Mouse (Mus musculus) midbrain, embryonic 16.5 days (tissue): ENCODE measurements around the gene Ctc1. TPM values are rescaled to one million over a fixed set of nuclear protein-coding genes. Genes with fewer than 3 reads are reported as not detected.

ENCODE experiments used
- ATAC-seq: fragments of 200-750 bp; cut with Nextera tagmentation; 2 replicates; pipeline ENCODE4 v1.8.0; 2017; ENCODE audit warnings: moderate TSS enrichment
- H3K27ac ChIP-seq: fragments of 300-500 bp; sonication (generic); 2 replicates; pipeline ENCODE4 v1.5.1; 2014; ENCODE audit warnings: mild to moderate bottlenecking, low read length, mixed read lengths
- H3K27me3 ChIP-seq: fragments of 300-500 bp; sonication (generic); 2 replicates; pipeline ENCODE4 v1.6.1; 2014; ENCODE audit warnings: low read depth, low read length, mixed read lengths; ENCODE audit not compliant: control insufficient read depth, insufficient read depth
- H3K36me3 ChIP-seq: fragments of 300-500 bp; sonication (generic); 2 replicates; pipeline ENCODE4 v1.6.1; 2014; ENCODE audit warnings: mild to moderate bottlenecking, low read length, moderate library complexity, mixed read lengths; ENCODE audit not compliant: control insufficient read depth, insufficient read depth
- H3K4me1 ChIP-seq: fragments of 300-500 bp; sonication (generic); 2 replicates; pipeline ENCODE4 v1.6.1; 2014; ENCODE audit warnings: mild to moderate bottlenecking, low read length, mixed read lengths; ENCODE audit not compliant: control insufficient read depth, insufficient read depth
- H3K4me2 ChIP-seq: fragments of 300-500 bp; sonication (generic); 2 replicates; pipeline ENCODE4 v1.6.1; 2014; ENCODE audit warnings: mild to moderate bottlenecking, low read length, mixed read lengths
- H3K4me3 ChIP-seq: fragments of 300-500 bp; sonication (generic); 2 replicates; pipeline ENCODE4 v1.5.1; 2014; ENCODE audit warnings: low read depth, mild to moderate bottlenecking, low read length, moderate library complexity, mixed read lengths
- H3K9ac ChIP-seq: fragments of 300-500 bp; sonication (generic); 2 replicates; pipeline ENCODE4 v1.6.1; 2014; ENCODE audit warnings: low read depth, low read length, mixed read lengths
- H3K9me3 ChIP-seq: fragments of 300-500 bp; sonication (generic); replicated peaks from 2 replicates; pipeline ENCODE4 v1.6.1; 2014; ENCODE audit warnings: mild to moderate bottlenecking, low read length, mixed read lengths; ENCODE audit not compliant: control insufficient read depth, poor library complexity, severe bottlenecking
- WGBS: fragments of 180-500 bp; shearing (Covaris S2); extraction: QIAGEN DNeasy Blood & Tissue Kit; methylation state at CpG from one replicate; pipeline ENCODE4 v1.1.7; 2014; 5-methylcytosine and 5-hydroxymethylcytosine counted together
- polyA plus RNA-seq: library from polyadenylated mRNA; unstranded; fragments of >200 nt; fragmentation: Nextera tagmentation; extraction: Ambion mirVana; gene quantifications from 2 replicates; pipeline ENCODE4 v1.2.1, GENCODE M21; 2015

The Ctc1 gene
- polyA plus RNA-seq, 1 experiment from 2014 or later, result 67.0 TPM

DNA sequence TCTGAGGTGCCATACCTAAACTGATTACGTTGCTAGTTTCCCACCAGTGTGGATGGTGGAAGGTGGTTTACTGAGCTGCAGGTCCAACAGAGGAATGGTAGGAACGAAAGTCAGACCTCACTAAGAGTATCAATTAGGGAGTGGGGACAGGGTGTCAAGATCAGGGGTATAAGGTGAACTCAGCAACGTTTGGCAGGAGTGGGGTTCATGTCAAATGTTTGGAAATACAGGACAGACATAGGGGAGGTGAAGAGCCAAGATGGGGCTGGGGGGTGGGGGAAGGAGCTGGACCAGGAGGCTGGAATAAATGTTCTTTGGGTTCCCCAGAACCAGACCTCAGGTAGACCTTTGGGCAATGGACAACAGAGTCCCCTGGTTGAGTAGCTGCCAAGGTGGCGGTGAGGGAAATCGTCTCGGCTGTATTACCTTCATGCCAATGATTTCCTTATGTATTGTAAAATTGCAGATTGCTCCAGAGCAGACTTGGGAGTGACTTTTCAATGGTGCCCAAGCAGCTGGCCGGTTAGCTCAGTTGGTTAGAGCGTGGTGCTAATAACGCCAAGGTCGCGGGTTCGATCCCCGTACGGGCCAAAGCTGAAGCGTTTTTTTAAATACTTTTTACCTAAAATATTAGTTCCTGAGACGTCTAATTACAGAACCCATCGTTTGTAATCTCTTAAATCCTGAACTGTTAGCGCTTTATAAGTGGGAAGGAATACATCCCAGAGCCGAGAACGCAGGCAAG lies 20.9 kb downstream of the Ctc1 start:
- H3K9ac ChIP-seq, result peak overlapping the region; percentile 79
- no peak; the same call in 1 of the 2 replicates for ATAC-seq
- H3K36me3 ChIP-seq, result peaks cover 8% of the 10 kb centered on the region
- peaks cover 22% of the 10 kb centered on the region for H3K4me1 ChIP-seq
- H3K27ac ChIP-seq, result peak overlapping the region; percentile 87
- 10% methylated on average over 20 of the region's 20 CpGs for WGBS
- H3K4me3 ChIP-seq, result peak overlapping the region; percentile 61
- H3K9me3 ChIP-seq, result no peaks in the 10 kb centered on the region
- no peaks in the 10 kb centered on the region for H3K27me3 ChIP-seq
- peak overlapping the region; percentile 57 for H3K4me2 ChIP-seq

DNA sequence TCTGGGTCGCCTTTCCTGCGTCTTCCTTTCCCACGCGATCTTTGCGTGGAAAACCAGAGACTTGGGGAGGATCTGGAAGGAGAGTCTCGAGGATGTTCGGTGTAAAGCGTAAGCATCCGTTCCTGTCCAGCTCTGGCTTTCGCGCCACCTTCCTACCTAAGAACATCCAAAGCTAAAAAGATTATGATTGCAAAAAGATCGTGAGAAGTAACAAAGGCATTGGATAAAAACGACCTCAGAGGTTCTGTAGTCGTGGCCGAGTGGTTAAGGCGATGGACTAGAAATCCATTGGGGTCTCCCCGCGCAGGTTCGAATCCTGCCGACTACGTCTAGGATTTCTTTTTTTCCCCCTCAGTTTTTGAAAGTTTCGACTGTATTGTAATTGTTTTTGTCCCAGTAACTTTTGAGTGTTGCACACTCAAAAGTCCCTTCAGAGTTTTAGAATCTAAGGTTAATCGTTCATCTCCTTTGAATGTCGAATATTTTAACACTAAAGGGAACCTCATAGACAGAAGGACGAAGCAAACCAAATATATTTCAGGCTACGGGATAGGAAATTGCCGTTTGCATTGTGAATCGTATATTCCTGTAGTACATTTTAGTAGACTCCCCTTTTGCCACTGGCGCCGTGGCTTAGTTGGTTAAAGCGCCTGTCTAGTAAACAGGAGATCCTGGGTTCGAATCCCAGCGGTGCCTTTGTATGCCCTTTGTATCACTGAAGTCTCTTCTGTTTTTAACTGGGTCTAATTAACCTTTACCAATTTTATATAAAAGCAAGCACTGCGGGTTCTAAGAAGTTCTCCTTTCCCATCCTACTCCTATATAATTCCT lies 21.7 kb downstream of the Ctc1 start:
- peak overlapping the region; percentile 57 for H3K4me2 ChIP-seq
- peaks cover 8% of the 10 kb centered on the region for H3K36me3 ChIP-seq
- peak; percentile 33 for ATAC-seq
- peak overlapping the region; percentile 61 for H3K4me3 ChIP-seq
- H3K9ac ChIP-seq, result peak overlapping the region; percentile 79
- H3K27me3 ChIP-seq, result no peaks in the 10 kb centered on the region
- H3K4me1 ChIP-seq, result peaks cover 22% of the 10 kb centered on the region
- peak overlapping the region; percentile 87 for H3K27ac ChIP-seq
- no peaks in the 10 kb centered on the region for H3K9me3 ChIP-seq
- WGBS, result under 1% methylated on average over 34 of the region's 34 CpGs

DNA sequence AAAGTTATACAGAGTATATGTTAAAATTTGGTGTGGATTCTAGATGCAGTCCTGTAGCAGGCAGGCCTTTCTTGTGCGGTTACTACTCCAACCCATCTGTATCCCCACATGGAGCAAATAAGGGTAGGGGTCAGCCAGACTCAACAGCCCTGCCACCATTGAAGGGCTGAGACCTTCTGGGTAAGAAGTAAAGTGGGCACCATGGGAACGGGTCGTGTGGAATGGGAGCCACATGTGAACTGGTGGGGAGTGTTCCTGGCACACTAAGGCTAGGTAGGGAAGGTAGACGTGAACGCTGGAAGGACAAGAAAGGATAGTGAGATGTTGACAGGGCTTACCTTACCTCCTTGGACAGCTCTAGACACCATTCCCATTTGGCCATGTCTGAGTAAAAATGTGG lies 22.5 kb downstream of the Ctc1 start:
- Histone ChIP-seq H3K27me3 (no peaks in the 10 kb centered on the region), H3K36me3 (peaks cover 6% of the 10 kb centered on the region), H3K4me2 (peak overlapping the region; percentile 78), H3K9me3 (no peaks in the 10 kb centered on the region), H3K9ac (no peak overlapping the region), H3K4me3 (no peak overlapping the region), H3K4me1 (peaks cover 22% of the 10 kb centered on the region), H3K27ac (no peak overlapping the region; the same call in 1 of the 2 replicates)
- WGBS, result 68% methylated on average over 5 of the region's 5 CpGs
- no peak for ATAC-seq

DNA sequence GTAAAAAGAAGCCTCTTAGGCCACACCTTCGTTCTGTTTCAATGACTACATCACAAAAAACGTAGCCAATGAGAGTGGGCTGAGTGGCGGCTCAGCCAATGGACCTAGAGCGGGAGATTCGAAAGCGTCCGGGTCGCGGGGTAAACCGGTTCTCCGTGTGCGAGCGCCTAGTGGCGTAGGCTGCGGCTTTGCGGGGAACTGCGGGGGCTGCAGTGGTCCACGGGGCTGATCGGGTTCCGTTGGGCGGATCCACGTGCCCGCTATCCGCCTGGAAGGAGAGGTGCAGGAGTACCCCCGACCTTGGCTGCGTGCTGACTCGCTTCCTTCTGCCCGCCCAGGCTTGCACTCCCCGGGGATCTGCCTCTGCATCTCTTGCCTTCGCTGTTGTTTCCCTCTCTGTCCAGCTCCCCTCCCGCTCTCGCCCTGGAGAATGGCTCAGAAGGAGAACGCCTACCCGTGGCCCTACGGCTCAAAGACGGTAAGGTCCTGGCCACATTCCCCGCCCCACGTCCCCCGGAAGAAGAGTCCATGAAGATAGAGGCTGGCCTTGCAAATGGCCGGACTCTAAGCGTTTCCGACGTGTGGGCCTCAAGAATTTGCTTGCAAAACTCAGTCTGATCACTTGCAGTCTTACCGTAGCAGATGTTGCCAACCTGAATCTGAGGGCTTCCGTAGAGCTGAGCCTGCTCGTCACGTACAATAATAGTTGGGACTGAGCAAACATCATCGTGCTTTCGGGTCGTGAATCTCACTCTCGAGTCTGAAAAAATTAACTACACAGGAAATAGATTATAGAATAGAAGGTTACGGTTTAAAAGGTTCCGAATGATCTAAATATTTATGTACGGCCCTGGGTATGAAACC lies 30.1 kb downstream of the Ctc1 start, which contains the start of gene Aurkb:
Gene Aurkb, plus strand, starts transcription at position 117 of the 864 bp plus-strand sequence.
- no peak within 1 kb of the TSS for H3K27ac ChIP-seq

DNA sequence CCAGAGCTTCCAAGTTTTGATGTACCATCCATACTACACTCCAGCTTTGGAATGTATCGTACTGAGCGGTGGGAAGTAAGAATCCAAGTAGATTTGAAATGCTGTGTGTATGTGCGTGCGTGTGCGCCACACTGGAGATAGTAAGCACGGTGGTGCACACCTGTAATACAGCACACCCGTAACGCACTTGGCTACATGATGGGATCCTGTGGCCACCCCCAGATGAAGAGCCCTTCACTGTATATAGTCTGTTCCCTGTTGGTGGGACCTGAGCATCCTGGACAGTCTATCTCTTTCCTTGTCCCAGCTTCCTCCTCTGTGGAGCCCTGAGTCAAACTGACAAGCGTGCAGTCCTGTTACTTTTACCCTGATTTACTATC lies 30.7 kb downstream of the Ctc1 start:
- no peak for ATAC-seq
- no peak overlapping the region for H3K9ac ChIP-seq

More for the DNA sequence above, 30.1 kb downstream of the Ctc1 start, which contains the start of gene Aurkb:
- peak; percentile 59 for ATAC-seq
- H3K4me3 ChIP-seq, result peak within 1 kb of the TSS; percentile 60
- H3K9ac ChIP-seq, result peak within 1 kb of the TSS; percentile 55; the same call in 1 of the 2 replicates
- under 1% methylated on average over 53 of the region's 54 CpGs for WGBS
- H3K9me3 ChIP-seq, result no peaks in the 10 kb centered on the region
- H3K27me3 ChIP-seq, result no peaks in the 10 kb centered on the region
- peaks cover 8% of the 10 kb centered on the region for H3K4me1 ChIP-seq
- peak within 1 kb of the TSS; percentile 100 for H3K4me2 ChIP-seq
- H3K36me3 ChIP-seq, result no peaks in the 10 kb centered on the region

DNA sequence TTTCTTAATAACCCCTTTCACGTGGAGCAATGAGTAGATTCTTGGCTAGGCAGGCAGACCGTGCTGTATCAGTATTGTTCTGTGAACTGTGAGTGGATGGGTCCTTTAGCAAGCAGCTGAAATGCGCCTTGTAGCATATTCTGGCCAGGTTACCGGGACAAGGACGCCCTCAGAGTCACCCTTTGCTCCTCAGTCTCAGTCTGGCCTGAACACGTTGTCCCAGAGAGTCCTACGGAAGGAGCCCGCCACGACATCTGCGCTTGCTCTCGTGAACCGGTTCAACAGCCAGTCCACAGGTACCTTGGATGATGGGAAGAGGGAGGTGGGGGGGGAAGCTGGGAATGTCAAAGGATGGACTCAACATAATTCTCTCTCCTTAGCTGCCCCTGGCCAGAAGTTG lies 31.9 kb downstream of the Ctc1 start:
- WGBS, result 90% methylated on average over 12 of the region's 12 CpGs

More for the DNA sequence above, 30.7 kb downstream of the Ctc1 start:
- WGBS, result 20% methylated on average over 9 of the region's 9 CpGs
- H3K4me2 ChIP-seq, result peak overlapping the region; percentile 100
- H3K9me3 ChIP-seq, result no peaks in the 10 kb centered on the region
- no peak overlapping the region for H3K27ac ChIP-seq
- H3K4me1 ChIP-seq, result peaks cover 8% of the 10 kb centered on the region
- no peaks in the 10 kb centered on the region for H3K36me3 ChIP-seq
- H3K27me3 ChIP-seq, result no peaks in the 10 kb centered on the region
- peak overlapping the region; percentile 60 for H3K4me3 ChIP-seq

DNA sequence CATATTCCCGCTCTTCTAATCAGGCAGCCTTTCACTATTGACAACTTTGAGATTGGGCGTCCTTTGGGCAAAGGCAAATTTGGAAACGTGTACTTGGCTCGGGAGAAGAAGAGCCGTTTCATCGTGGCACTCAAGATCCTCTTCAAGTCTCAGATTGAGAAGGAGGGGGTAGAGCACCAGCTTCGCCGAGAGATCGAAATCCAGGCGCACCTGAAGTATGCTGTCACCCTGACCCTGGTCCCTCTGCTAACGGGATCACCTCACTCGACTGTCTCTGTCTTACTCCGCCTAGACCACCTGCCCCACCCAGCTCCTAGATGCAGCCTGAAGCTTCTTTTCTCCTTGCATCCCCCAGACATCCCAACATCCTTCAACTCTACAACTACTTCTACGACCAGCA lies 32.4 kb downstream of the Ctc1 start:
- WGBS, result 92% methylated on average over 14 of the region's 14 CpGs
- H3K4me1 ChIP-seq, result peaks cover 8% of the 10 kb centered on the region

More for the DNA sequence above, 31.9 kb downstream of the Ctc1 start:
- Histone ChIP-seq H3K9me3 (no peaks in the 10 kb centered on the region), H3K4me1 (peaks cover 8% of the 10 kb centered on the region), H3K9ac (no peak overlapping the region), H3K27me3 (no peaks in the 10 kb centered on the region), H3K27ac (no peak overlapping the region), H3K4me3 (no peak overlapping the region), H3K4me2 (no peak overlapping the region), H3K36me3 (no peaks in the 10 kb centered on the region)
- no peak for ATAC-seq

DNA sequence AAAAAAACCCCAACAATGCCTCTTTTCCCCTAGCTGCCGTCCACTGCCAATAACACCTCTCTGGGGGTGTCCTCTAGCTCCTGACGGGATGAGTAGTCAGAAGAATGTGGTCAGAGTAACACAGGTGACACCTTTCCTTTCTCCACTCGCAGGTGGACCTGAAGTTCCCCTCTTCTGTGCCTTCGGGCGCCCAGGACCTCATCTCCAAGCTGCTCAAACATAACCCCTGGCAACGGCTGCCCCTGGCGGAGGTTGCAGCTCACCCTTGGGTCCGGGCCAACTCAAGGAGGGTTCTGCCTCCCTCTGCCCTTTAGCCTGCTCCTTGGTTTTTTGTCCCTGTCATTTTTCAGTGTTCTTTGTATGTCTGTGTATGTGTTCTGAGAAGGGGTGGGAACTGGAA lies 35.0 kb downstream of the Ctc1 start:
- Histone ChIP-seq H3K9ac (no peak overlapping the region), H3K4me3 (no peak overlapping the region), H3K27me3 (no peaks in the 10 kb centered on the region), H3K4me1 (peaks cover 7% of the 10 kb centered on the region), H3K9me3 (no peaks in the 10 kb centered on the region), H3K4me2 (no peak overlapping the region), H3K36me3 (no peaks in the 10 kb centered on the region), H3K27ac (no peak overlapping the region)
- 86% methylated on average over 8 of the region's 8 CpGs for WGBS
- no peak for ATAC-seq

More for the DNA sequence above, 32.4 kb downstream of the Ctc1 start:
- no peaks in the 10 kb centered on the region for H3K36me3 ChIP-seq
- no peak for ATAC-seq
- no peak overlapping the region for H3K9ac ChIP-seq
- no peaks in the 10 kb centered on the region for H3K27me3 ChIP-seq
- H3K4me3 ChIP-seq, result no peak overlapping the region
- H3K27ac ChIP-seq, result no peak overlapping the region
- H3K4me2 ChIP-seq, result no peak overlapping the region
- H3K9me3 ChIP-seq, result no peaks in the 10 kb centered on the region
